Mouse (Mus musculus) stomach, postnatal 0 days (tissue): ENCODE data around the gene Pomc. TPM values are rescaled to one million over a fixed set of nuclear protein-coding genes. Genes with fewer than 3 reads are reported as not detected.

Experiments
- ATAC-seq: fragments of 200-750 bp; cut with Nextera tagmentation; 2 replicates; pipeline ENCODE4 v1.8.0; 2017; ENCODE audit not compliant: low FRiP score, low TSS enrichment
- DNase-seq: peaks from one replicate; pipeline ENCODE4 v3.0.0-alpha.2; 2016; ENCODE audit warnings: low spot score
- H3K27ac ChIP-seq: fragments of 300-500 bp; sonication (generic); replicated peaks from 2 replicates; pipeline ENCODE4 v1.5.1; 2014; ENCODE audit warnings: mild to moderate bottlenecking, control low read depth
- H3K27me3 ChIP-seq: fragments of 300-500 bp; sonication (generic); 2 replicates; pipeline ENCODE4 v1.6.1; 2014; ENCODE audit warnings: low read length; ENCODE audit not compliant: control insufficient read depth, insufficient read depth
- H3K36me3 ChIP-seq: fragments of 300-500 bp; sonication (generic); 2 replicates; pipeline ENCODE4 v1.6.1; 2014; ENCODE audit warnings: low read length, mixed read lengths; ENCODE audit not compliant: control insufficient read depth, insufficient read depth
- H3K4me1 ChIP-seq: fragments of 300-500 bp; sonication (generic); replicated peaks from 2 replicates; pipeline ENCODE4 v1.6.1; 2014; ENCODE audit warnings: antibody characterized with exemption; ENCODE audit not compliant: control insufficient read depth, insufficient read depth
- H3K4me2 ChIP-seq: fragments of 300-500 bp; sonication (generic); replicated peaks from 2 replicates; pipeline ENCODE4 v1.6.1; 2014; ENCODE audit warnings: low read depth, mild to moderate bottlenecking, control low read depth, moderate library complexity
- H3K4me3 ChIP-seq: fragments of 300-500 bp; sonication (generic); 2 replicates; pipeline ENCODE4 v1.5.1; 2014; ENCODE audit warnings: low read depth, low read length, control low read depth
- H3K9ac ChIP-seq: fragments of 300-500 bp; sonication (generic); 2 replicates; pipeline ENCODE4 v1.6.1; 2014; ENCODE audit warnings: mild to moderate bottlenecking, low read length, control low read depth, mixed read lengths
- H3K9me3 ChIP-seq: fragments of 300-500 bp; sonication (generic); 2 replicates; pipeline ENCODE4 v1.6.1; 2016; ENCODE audit warnings: low read length; ENCODE audit not compliant: control insufficient read depth
- CTCF ChIP-seq: IDR thresholded peaks from 2 replicates; pipeline ENCODE4 v1.5.1; 2016; ENCODE audit warnings: antibody characterized with exemption, low read depth, mild to moderate bottlenecking, moderate library complexity
- EP300 ChIP-seq: optimal IDR thresholded peaks from 2 replicates; pipeline ENCODE3; 2016; ENCODE audit warnings: antibody characterized with exemption
- WGBS: fragments of 180-500 bp; shearing (Covaris S2); extraction: QIAGEN DNeasy Blood & Tissue Kit; methylation state at CpG from one replicate; pipeline ENCODE4 v1.1.7; 2014; 5-methylcytosine and 5-hydroxymethylcytosine counted together
- polyA plus RNA-seq: library from polyadenylated mRNA; unstranded; fragments of >200 nt; fragmentation: Nextera tagmentation; extraction: Ambion mirVana; gene quantifications from 2 replicates; pipeline ENCODE4 v1.2.1, GENCODE M21; 2015

Gene Pomc
- polyA plus RNA-seq, 1 experiment from 2014 or later: 0.96 TPM

- Histone ChIP-seq H3K9ac (no peak overlapping the region), H3K27me3 (no peaks in the 10 kb centered on the region), H3K4me3 (no peak overlapping the region), H3K9me3 (no peaks in the 10 kb centered on the region), H3K4me2 (no peak overlapping the region), H3K36me3 (no peaks in the 10 kb centered on the region), H3K4me1 (no peaks in the 10 kb centered on the region), H3K27ac (no peak overlapping the region)
- TF ChIP-seq CTCF: no peak
- no peak for TF ChIP-seq EP300
- WGBS: 27% methylated on average over 4 of the region's 4 CpGs
- ATAC-seq (no peak), DNase-seq (no peak)
These were observed 53.0 kb downstream of the Pomc start for GRCm38 (mm10) chr12:4007766-4008165.

GRCm38 (mm10) chr12:4008731-4009130, 54.0 kb downstream of the Pomc start:
- H3K4me1 ChIP-seq: no peaks in the 10 kb centered on the region
- H3K4me2 ChIP-seq: no peak overlapping the region
- no peak overlapping the region for H3K9ac ChIP-seq
- TF ChIP-seq EP300 (no peak), CTCF (no peak)
- H3K27me3 ChIP-seq: no peaks in the 10 kb centered on the region
- no peaks in the 10 kb centered on the region for H3K36me3 ChIP-seq
- no peaks in the 10 kb centered on the region for H3K9me3 ChIP-seq
- no peak overlapping the region for H3K27ac ChIP-seq
- H3K4me3 ChIP-seq: no peak overlapping the region
- WGBS: 89% methylated on average over 12 of the region's 12 CpGs
- DNase-seq (no peak), ATAC-seq (no peak)

Other genes starting within 250 kb of the Pomc start
- gene Dnmt3a, start 148.9 kb upstream of the Pomc start, polyA plus RNA-seq: 29.7 and 44.0 TPM in 2 replicates
- gene Efr3b, start 84.0 kb downstream of the Pomc start, polyA plus RNA-seq: 0.76 and 0.99 TPM in 2 replicates
- 1.6 and 1.7 TPM in 2 replicates for gene Dnajc27, start 127.6 kb downstream of the Pomc start, polyA plus RNA-seq
- gene Adcy3, start 178.2 kb downstream of the Pomc start, polyA plus RNA-seq: 2.9 and 3.6 TPM in 2 replicates